ENCODE assay signal across 15 mouse cellular contexts in genomic region chr15:31320598-31321377, GRCm38 (mm10). TPM values are rescaled to one million over a fixed set of nuclear protein-coding genes. Genes with fewer than 3 reads are reported as not detected.
DNase-seq lines count a peak whose midpoint lies in the region; ATAC-seq and TF ChIP-seq lines count a peak whose summit lies in the region.
"Had no signal": no experiment of that assay in that cellular context is flagged by ENCODE, and none has a peak within 500 bp of the region (broad histone marks: within the 10 kb centered on the region; RNA-seq: fewer than 3 reads in every experiment).

No protein-coding gene starts in this region.

- no peak overlapping the region for H3K4me3 ChIP-seq in heart, postnatal 0 days (ENCODE audit: low read depth, low read length)
- no peak overlapping the region for H3K4me3 ChIP-seq in liver, postnatal 0 days (ENCODE audit: low read depth, low read length)
- H3K4me3 ChIP-seq in liver, embryonic 11.5 days (ENCODE audit: low read depth, low read length), result no peak overlapping the region
- no peak overlapping the region for H3K4me3 ChIP-seq in CH12.LX (replicated peaks in 1 of 3; ENCODE audit: low read depth in 2 of 3, low read length in 2 of 3, poor library complexity in 1 of 3)
- H3K4me3 ChIP-seq: hindbrain, embryonic 13.5 days; limb, embryonic 10.5 days; midbrain, embryonic 10.5 days had no signal

- H3K4me2 ChIP-seq in heart, postnatal 0 days (ENCODE audit: low read depth, low read length), result no peak overlapping the region
- no peak overlapping the region for H3K4me2 ChIP-seq in liver, postnatal 0 days (ENCODE audit: low read depth, low read length)
- H3K4me2 ChIP-seq in liver, embryonic 11.5 days, result no peak overlapping the region
- H3K4me2 ChIP-seq in CH12.LX (ENCODE audit: insufficient read depth, low read depth, poor library complexity, severe bottlenecking), result no peak overlapping the region
- H3K4me2 ChIP-seq: hindbrain, embryonic 13.5 days had no signal

- TF ChIP-seq RAD21 in CH12.LX (IDR thresholded peaks at IDR 0.05; ENCODE audit: low read depth, low read length), result peak; percentile 40

- H3K79me2 ChIP-seq in CH12.LX (replicated peaks; ENCODE audit: control insufficient read depth, extremely low read depth, insufficient read depth, poor library complexity, severe bottlenecking), result peaks cover 51% of the 10 kb centered on the region

- H3K36me3 ChIP-seq in heart, postnatal 0 days (replicated peaks; ENCODE audit: control insufficient read depth, insufficient read depth, low read length), result 0 out of 2 replicates have a peak, but pooled peaks cover 4% of the 10 kb centered on the region
- H3K36me3 ChIP-seq in liver, postnatal 0 days (replicated peaks; ENCODE audit: insufficient read depth, low read length), result no peaks in the 10 kb centered on the region
- H3K36me3 ChIP-seq in liver, embryonic 11.5 days (ENCODE audit: control insufficient read depth, insufficient read depth, low read length), result no peaks in the 10 kb centered on the region
- H3K36me3 ChIP-seq in CH12.LX (replicated peaks in 1 of 2; ENCODE audit: control insufficient read depth in 1 of 2, insufficient read depth in 1 of 2, low read length in 1 of 2), result peaks cover 73 to 93% of the 10 kb centered on the region in 2 experiments
- H3K36me3 ChIP-seq: hindbrain, embryonic 13.5 days; limb, embryonic 10.5 days; midbrain, embryonic 10.5 days had no signal

- TF ChIP-seq POLR2A in CH12.LX (IDR thresholded peaks at IDR 0.05; ENCODE audit: low read depth, low read length), result no peak

- peak; percentile 14 for TF ChIP-seq CTCF in heart, postnatal 0 days (IDR thresholded peaks at IDR 0.05; ENCODE audit: low read depth)
- TF ChIP-seq CTCF in liver, postnatal 0 days (IDR thresholded peaks at IDR 0.05; ENCODE audit: low read depth), result peak; percentile 43
- peak in 1 of 2 experiments; percentile 56; a peak in 2 of 4 replicates for TF ChIP-seq CTCF in CH12.LX (conservative IDR thresholded peaks at IDR 0.05 in 1 of 2, IDR thresholded peaks at IDR 0.05 in 1 of 2; ENCODE audit: low read depth in 2 of 2, low read length in 2 of 2)

- H3K4me1 ChIP-seq in heart, postnatal 0 days (ENCODE audit: control insufficient read depth, insufficient read depth), result no peaks in the 10 kb centered on the region
- no peaks in the 10 kb centered on the region for H3K4me1 ChIP-seq in liver, postnatal 0 days (ENCODE audit: insufficient read depth)
- H3K4me1 ChIP-seq in liver, embryonic 11.5 days (replicated peaks; ENCODE audit: control insufficient read depth, insufficient read depth, low read length), result no peaks in the 10 kb centered on the region
- peaks cover 25 to 86% of the 10 kb centered on the region in 2 experiments for H3K4me1 ChIP-seq in CH12.LX (ENCODE audit: control insufficient read depth in 1 of 2, insufficient read depth in 2 of 2)

- intact Hi-C loops in heart, postnatal 25 days (cut with DNase I), result no loop called here

- in situ Hi-C loops in CH12.LX (cut with MboI; ENCODE audit: low pct_ligation_motif_present, low pct_unique_long_range_greater_than_20kb, low sequenced_read_pairs), result no loop called here

- dilution Hi-C loops in CH12.LX (cut with MboI; ENCODE audit: extremely low pct_ligation_motif_present, extremely low pct_unique_long_range_greater_than_20kb, low sequenced_read_pairs), result no loop called here

- no peaks in the 10 kb centered on the region for H3K27me3 ChIP-seq in heart, postnatal 0 days (ENCODE audit: control insufficient read depth, insufficient read depth, low read length)
- H3K27me3 ChIP-seq in liver, postnatal 0 days (ENCODE audit: insufficient read depth, low read length), result no peaks in the 10 kb centered on the region
- H3K27me3 ChIP-seq in liver, embryonic 11.5 days (replicated peaks; ENCODE audit: control insufficient read depth, insufficient read depth, low read length), result no peaks in the 10 kb centered on the region
- no peaks in the 10 kb centered on the region for H3K27me3 ChIP-seq in CH12.LX (replicated peaks)
- H3K27me3 ChIP-seq: hindbrain, embryonic 13.5 days had no signal

- H3K9me3 ChIP-seq in heart, postnatal 0 days (replicated peaks; ENCODE audit: control insufficient read depth, low read length), result no peaks in the 10 kb centered on the region
- no peaks in the 10 kb centered on the region for H3K9me3 ChIP-seq in liver, postnatal 0 days (ENCODE audit: low read length)
- H3K9me3 ChIP-seq in liver, embryonic 11.5 days (ENCODE audit: control insufficient read depth, low read length), result no peaks in the 10 kb centered on the region; the same call in 1 of the 2 replicates
- peaks cover 14% of the 10 kb centered on the region for H3K9me3 ChIP-seq in CH12.LX (replicated peaks; ENCODE audit: low read length)
- H3K9me3 ChIP-seq: hindbrain, embryonic 13.5 days; limb, embryonic 10.5 days; midbrain, embryonic 10.5 days had no signal

- TF ChIP-seq EP300 in heart, postnatal 0 days (IDR thresholded peaks at IDR 0.05; ENCODE audit: low read depth), result no peak
- no peak for TF ChIP-seq EP300 in liver, postnatal 0 days (IDR thresholded peaks at IDR 0.05; ENCODE audit: low read depth)
- no peak for TF ChIP-seq EP300 in CH12.LX (IDR thresholded peaks at IDR 0.05; ENCODE audit: low read length)

- H3K27ac ChIP-seq in heart, postnatal 0 days (ENCODE audit: low read depth), result no peak overlapping the region
- no peak overlapping the region for H3K27ac ChIP-seq in liver, postnatal 0 days (ENCODE audit: low read depth)
- no peak overlapping the region for H3K27ac ChIP-seq in liver, embryonic 11.5 days (ENCODE audit: low read depth, low read length)
- H3K27ac ChIP-seq in CH12.LX (ENCODE audit: insufficient read depth, low read depth), result no peak overlapping the region
- H3K27ac ChIP-seq: hindbrain, embryonic 13.5 days; limb, embryonic 10.5 days; midbrain, embryonic 10.5 days had no signal

- DNase-seq in heart, postnatal 0 days (ENCODE audit: low spot score), result no peak
- no peak for DNase-seq in heart, postnatal 25 days (ENCODE audit: low spot score)
- peak; percentile 27 for DNase-seq in liver, postnatal 0 days
- DNase-seq in liver, embryonic 11.5 days (ENCODE audit: low spot score), result no peak
- DNase-seq in CH12.LX (ENCODE audit: extremely low read depth) (peak; percentile 64), R1 (ENCODE audit: low read depth, low spot score) (peak; percentile 58)
- no peak for DNase-seq in frontal cortex, postnatal 36 days (ENCODE audit: low spot score in 2 of 2)
- no peak for DNase-seq in thymus, postnatal 14 days
- DNase-seq: adrenal gland, postnatal 36 days; cerebellum, adult 11-12 months; embryo, embryonic 11 days; right cerebral cortex, postnatal 14 days had no signal

- ATAC-seq in heart, postnatal 0 days (ENCODE audit: insufficient read depth, low read depth), result no peak
- ATAC-seq in liver, postnatal 0 days, result no peak
- no peak for ATAC-seq in liver, embryonic 11.5 days (replicated peaks; ENCODE audit: low FRiP score)

- H3K9ac ChIP-seq in heart, postnatal 0 days (replicated peaks; ENCODE audit: low read depth, low read length), result no peak overlapping the region
- no peak overlapping the region for H3K9ac ChIP-seq in liver, postnatal 0 days (replicated peaks)
- H3K9ac ChIP-seq in liver, embryonic 11.5 days (ENCODE audit: low read depth, low read length), result no peak overlapping the region
- no peak overlapping the region for H3K9ac ChIP-seq in CH12.LX (ENCODE audit: insufficient read depth, low read depth)
- H3K9ac ChIP-seq: hindbrain, embryonic 13.5 days had no signal

- 84% methylated on average over 12 of the region's 12 CpGs for WGBS in heart, postnatal 0 days
- 70% methylated on average over 12 of the region's 12 CpGs for WGBS in liver, postnatal 0 days (ENCODE audit: insufficient replicate concordance)
- 68% methylated on average over 12 of the region's 12 CpGs for WGBS in liver, embryonic 11.5 days

TF ChIP-seq in CH12.LX, 34 proteins besides CTCF, POLR2A, EP300 and RAD21:
- TF ChIP-seq MXI1 (IDR thresholded peaks at IDR 0.05; ENCODE audit: low read depth, low read length), result no peak
- TF ChIP-seq SMC3 (IDR thresholded peaks at IDR 0.05; ENCODE audit: low read depth, low read length), result peak; percentile 37

RNA-seq across cellular contexts. Expression of gene Ankrd33b, which starts 46.7 kb away (rescaled TPM):
- total RNA-seq in heart, postnatal 0 days (2014; rRNA removed; ENCODE audit: low replicate concordance), result 12.9 and 23.3 TPM in 2 replicates
- 5.1 and 5.6 TPM in 2 replicates for polyA plus RNA-seq in heart, postnatal 0 days (2015; fragmentation: Nextera tagmentation; extraction: Ambion mirVana)
- total RNA-seq in heart, postnatal 25 days (2021), result 10 to 100 TPM; 22.6 to 23.2 TPM
- polyA plus RNA-seq in liver, postnatal 0 days (2015; fragmentation: Nextera tagmentation; extraction: Ambion mirVana), result 1.8 and 1.9 TPM in 2 replicates
- 0.64 and 1.2 TPM in 2 replicates for polyA plus RNA-seq in liver, embryonic 11.5 days (2014; fragmentation: Nextera tagmentation; extraction: Ambion mirVana)
- 38.1 and 50.0 TPM in 2 replicates for total RNA-seq in CH12.LX (2012; rRNA removed)
- 69.1 and 69.6 TPM in 2 replicates for total RNA-seq in CH12.LX (2014; rRNA removed)
- polyA plus RNA-seq in CH12.LX (2012; ENCODE audit: insufficient read length, low read depth), result 55.3 and 60.3 TPM in 2 replicates

Comparison
In these comparisons a context has a peak if more than half of its experiments do, and no peak if none do; other contexts are left out.
1. DNase-seq: peak in liver, postnatal 0 days (single experiment), CH12.LX (single experiment) and R1 (single experiment); none in heart, postnatal 0 days (single experiment), heart, postnatal 25 days (single experiment), liver, embryonic 11.5 days (single experiment), frontal cortex, postnatal 36 days (0 of 2) and thymus, postnatal 14 days (single experiment).